Mouse (Mus musculus) lung, postnatal 4 days (tissue): ENCODE data around the gene Kif1a.
"Not testable (repeated sequence)": the region's sequence is repeated elsewhere in the genome, so short reads cannot be mapped to it uniquely, and the experiment has no call there.

Experiments
- DNase-seq, 2 experiments: peaks; one replicate each; pipeline ENCODE4 v3.0.0; 2021

Kif1a gene

DNA sequence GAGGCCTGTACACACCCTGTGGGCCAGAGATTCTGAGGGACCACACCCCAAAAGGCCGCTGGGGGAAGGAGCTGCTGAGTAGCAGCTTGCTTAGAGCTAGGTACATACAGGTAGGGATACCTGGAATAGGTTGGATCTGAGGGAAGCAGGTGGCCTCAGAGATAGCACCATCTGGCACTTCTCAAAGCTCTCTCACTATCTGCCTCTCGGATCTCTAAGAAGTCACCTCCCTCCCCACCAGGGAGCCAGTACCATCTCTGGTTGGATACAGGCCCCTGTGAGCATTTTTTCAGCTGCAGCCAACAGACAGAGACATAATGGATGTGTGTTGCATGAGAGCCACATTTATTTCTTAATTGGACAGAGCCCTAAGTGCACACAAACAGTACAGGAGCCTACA, 86.6 kb downstream of the Kif1a start:
- DNase-seq, result no peak

GRCm38 (mm10) chr1:93014460-93014859, 87.3 kb downstream of the Kif1a start:
- DNase-seq, result peak; percentile 72 to 86

GRCm38 (mm10) chr1:93013367-93013766, 88.4 kb downstream of the Kif1a start:
- DNase-seq, result no peak

DNA sequence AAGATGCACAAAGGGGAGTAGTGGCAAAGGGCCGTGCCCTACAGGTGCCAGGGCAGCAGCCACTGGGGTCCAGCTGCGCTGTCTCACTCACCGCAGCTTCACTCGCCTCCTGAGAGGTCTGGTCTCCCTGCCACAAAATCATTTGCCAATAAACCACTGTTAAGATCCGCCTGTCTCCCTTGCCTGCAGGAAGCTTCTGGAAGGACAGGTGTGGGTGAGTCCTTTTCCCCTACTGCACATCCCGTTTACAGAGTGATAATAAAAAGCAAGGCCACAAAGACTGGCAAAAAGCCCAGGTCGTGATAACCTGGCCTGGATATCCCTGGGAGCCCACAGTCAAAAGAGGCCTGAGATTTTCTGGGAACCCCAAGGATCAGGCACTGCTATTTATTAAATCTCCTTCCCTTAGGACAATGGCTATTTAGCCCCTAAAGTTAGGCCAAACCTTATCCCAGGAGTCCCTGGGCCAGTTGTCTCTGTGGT, 89.6 kb downstream of the Kif1a start:
- no peak for DNase-seq

- DNase-seq, result peak in 1 of 2 experiments; percentile 28
Observed at GRCm38 (mm10) chr1:93010731-93011130, 91.0 kb downstream of the Kif1a start.

DNA sequence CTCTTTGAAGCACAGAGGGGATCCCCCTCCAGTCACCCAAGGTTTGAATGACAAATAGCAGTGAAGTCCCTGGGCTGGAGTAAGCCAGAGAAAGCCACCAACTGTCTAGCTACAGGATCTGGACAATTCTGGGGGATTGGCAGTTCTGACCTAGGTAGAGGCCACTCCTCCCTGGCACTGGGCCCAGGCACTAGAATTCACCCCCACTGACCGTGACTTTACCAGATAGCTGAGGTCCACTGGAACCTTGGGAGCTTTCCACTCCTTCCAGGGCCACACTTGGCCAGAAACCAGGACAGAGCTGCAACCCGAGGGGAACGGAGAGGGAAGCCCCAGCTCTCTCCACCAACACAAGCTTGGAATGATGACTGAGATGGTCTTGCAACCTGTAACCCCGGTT, 92.6 kb downstream of the Kif1a start:
- peak in 1 of 2 experiments; percentile 16 for DNase-seq

GRCm38 (mm10) chr1:93006061-93006460, 95.7 kb downstream of the Kif1a start, which contains the start of gene Aqp12:
Aqp12 (plus strand) TSS chr1:93006334.
- no peak for DNase-seq

DNA sequence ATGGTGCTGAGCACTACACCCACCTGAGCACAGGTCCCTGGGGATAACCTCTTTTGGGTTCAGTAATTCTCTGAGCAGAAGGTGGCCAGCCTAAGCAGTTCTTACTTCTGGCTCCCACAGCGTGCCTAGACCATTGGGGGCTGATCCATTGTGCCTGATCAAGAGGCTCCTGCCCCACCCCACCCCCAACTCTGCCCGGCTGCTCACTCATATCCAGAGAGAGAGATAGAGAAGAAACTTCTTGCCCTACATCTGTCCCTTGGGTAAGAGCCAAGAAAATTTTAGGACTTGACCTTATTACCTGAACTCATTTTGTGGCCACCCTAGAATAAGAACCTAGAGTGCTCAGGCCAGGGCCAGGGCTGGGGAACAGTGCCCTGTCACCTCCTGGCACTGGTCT, 108.9 kb downstream of the Kif1a start:
- DNase-seq, result peak in 1 of 2 experiments; percentile 11

GRCm38 (mm10) chr1:92992214-92992855, 109.4 kb downstream of the Kif1a start:
- DNase-seq, result peak in 1 of 2 experiments; percentile 16

DNA sequence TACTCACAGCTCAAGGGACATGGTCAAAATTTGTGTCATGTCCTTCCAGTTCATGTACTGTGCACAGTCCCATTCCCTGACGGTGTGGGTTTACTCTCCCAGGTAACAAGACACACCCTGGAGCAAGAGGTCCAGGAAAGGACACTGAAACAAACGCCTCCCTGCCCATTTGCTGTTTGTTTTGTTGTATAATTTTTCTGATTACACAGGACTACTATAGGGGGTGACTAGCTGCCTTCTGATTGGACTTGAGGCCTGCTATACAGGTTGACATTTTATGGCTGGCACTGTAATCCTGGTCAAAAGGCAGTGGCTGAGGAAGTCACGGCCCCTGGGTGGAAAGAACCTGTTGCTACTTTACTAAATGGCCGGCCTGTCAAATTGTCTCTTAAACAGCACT, 111.9 kb downstream of the Kif1a start:
- no peak for DNase-seq

GRCm38 (mm10) chr1:92988894-92989293, 112.9 kb downstream of the Kif1a start:
- DNase-seq, result no peak

DNA sequence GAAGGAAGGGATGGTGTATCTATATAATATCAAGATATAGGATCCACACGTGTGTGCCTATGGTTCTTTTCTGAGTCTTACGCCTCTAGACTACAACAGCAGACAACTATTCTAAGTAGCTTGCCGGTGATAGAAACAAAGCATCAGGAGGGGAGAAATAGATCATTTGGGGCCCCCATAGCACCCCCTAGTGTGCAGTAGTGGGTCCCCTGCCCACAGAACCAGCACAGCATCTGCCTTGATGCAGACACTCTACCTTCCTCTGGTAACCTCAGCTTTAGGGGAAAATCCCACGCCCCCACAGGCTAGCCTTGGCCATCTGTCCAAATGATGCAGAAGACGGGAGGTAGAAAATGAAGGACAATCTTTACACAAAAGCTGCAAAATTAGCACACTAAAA, 116.8 kb downstream of the Kif1a start:
- no peak for DNase-seq

- DNase-seq, result no peak
Observed at GRCm38 (mm10) chr1:92982931-92983605, 118.7 kb downstream of the Kif1a start.

DNA sequence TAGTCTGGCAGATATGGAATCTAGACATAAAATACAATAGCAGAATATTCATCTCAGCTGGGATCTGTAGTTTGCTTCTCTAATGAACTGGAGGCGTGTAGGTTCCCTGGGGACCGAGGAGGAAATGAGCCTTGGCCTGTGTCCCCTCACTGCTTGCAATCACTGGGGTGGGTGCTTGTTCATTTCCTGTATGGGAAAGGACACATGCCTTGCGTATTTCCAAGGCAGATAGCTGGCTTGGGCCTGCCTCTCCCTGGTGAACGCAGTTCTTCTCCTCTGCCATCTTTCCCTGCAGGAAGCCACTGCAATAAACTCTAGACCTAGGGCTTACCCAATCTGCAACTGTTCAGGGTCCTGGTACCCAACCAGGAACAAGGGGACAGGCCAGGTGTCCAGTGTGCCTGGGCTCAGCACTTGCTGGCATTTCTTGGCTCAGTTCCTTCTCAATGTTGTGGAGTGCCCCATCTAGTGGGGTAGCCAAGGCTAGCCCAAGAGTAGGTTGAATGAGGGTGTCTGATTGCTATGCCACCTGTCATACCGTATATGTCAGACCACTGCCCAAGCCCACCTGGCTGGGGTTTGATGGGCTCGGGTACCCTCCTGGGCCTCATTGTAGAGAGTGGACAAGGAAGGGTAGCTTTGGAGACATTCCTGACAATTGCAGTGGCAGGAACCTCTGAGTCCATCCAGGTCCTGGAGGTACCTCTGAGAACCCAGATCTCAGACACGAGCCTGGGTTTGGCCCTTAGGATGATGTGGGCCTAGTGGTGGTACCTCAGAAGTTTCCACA, 120.5 kb downstream of the Kif1a start:
- peak; percentile 53 to 63 for DNase-seq

GRCm38 (mm10) chr1:92979073-92979602, 122.6 kb downstream of the Kif1a start:
- DNase-seq, result peak in 1 of 2 experiments; percentile 17

GRCm38 (mm10) chr1:92978645-92979044, 123.1 kb downstream of the Kif1a start:
- DNase-seq, result peak in 1 of 2 experiments; percentile 20

- peak; percentile 31 to 74 for DNase-seq
Observed at GRCm38 (mm10) chr1:92976141-92976566, 125.6 kb downstream of the Kif1a start.

- peak; percentile 70 to 75 for DNase-seq
Observed at GRCm38 (mm10) chr1:92972854-92973253, 128.9 kb downstream of the Kif1a start.

DNA sequence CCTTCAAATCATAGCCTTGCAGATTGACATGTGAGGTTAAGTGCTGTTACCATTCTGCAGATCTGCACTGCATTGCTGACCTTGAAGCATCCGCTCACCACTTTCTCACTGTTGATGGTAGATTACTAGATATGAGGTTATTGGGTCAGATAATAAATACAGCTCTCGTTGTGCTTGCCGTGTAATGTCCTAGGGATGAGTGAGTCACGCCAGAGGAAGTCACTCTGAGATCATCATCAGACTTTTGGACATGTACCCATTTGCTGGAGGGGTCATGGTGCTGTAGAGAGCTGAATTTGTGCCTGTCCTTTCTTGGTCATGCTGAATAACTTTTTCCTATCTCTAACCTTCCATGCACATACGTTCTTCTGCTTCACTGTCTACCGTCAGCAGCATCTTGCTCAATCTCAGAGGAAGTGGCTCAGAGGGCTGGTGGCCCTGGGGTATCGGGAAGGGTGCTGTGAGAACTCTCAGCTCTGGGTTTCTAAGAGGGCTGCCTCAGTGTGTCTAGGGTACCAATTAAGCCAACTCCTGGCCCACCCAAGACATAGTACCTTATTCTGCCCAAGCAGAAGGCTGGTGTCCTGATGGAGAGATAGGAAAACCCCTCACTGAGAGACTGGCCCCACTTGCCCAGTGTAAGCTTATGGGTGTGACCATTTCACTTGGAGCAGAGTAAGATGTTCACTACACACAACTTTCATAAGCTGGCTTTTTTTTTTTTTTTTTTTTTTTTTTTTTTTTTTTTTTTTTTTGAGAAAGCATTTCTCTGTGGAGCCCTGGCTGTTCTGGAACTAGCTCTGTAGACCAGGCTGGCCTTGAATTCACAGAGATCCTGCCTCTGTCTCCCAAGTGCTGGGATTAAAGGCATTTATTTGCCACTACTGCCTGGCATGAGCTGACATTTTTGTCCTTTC, 129.6 kb downstream of the Kif1a start:
- peak in 1 of 2 experiments; percentile 24 for DNase-seq

GRCm38 (mm10) chr1:92970791-92971190, 131.0 kb downstream of the Kif1a start:
- DNase-seq, result not testable (repeated sequence)
